Mouse (Mus musculus) layer of hippocampus, postnatal 25 days (tissue): ENCODE measurements around the gene Epor. TPM values are rescaled to one million over a fixed set of nuclear protein-coding genes. Genes with fewer than 3 reads are reported as not detected.

Experiments
- DNase-seq, 2 experiments: peaks; one replicate each; pipeline ENCODE4 v3.0.0; 2022; ENCODE audit warnings: mixed read lengths in 2 of 2, low spot score in 1 of 2; ENCODE audit errors: extremely low spot score in 1 of 2
- total RNA-seq, 2 experiments: library from RNA; stranded (reverse); gene quantifications; 2 replicates each; pipeline ENCODE4 v1.2.3; 2021

Epor gene
- 1 to 10 TPM; 7.3 to 9.5 TPM for total RNA-seq

DNA sequence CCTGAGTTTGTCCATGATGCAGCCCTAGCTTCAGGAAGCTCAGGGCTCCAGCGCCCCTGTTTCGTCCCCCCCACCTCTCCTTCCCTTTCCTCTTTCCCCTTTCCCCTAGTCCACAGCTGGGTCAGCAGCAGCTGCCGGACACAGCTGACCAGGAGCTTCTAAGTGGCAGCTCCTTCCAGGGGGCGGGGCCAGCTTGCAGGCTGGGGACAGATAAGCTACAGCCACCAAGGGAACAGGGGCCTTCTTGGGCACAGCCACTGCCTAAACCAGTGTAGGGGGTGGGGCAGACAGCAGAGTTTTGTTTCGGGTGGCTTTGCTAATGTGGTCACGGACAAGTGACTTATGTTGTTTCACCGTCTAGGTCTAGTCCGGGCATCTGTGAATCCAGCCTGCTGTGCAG lies at the start of gene Epor:
Gene Epor, minus strand, starts transcription at position 90 of the 400 bp plus-strand sequence.
- DNase-seq: no peak

DNA sequence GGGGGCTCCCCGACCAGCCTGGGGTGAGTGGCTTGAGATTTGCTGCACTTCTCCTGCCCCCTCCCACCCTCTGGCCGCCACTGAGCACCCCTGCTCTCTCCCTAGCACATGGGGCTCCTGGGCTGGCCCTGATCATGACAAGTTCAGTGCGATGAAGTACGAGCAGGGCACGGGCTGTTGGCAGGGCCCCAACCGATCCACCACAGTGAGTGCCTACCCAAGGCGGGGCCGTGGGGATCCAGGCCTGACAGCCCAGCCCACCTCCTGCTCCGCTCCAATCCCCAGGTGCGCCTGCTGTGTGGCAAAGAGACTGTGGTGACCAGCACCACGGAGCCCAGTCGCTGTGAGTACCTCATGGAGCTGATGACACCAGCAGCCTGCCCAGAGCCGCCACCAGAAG lies 49.4 kb upstream of the Epor start:
- DNase-seq: no peak

DNA sequence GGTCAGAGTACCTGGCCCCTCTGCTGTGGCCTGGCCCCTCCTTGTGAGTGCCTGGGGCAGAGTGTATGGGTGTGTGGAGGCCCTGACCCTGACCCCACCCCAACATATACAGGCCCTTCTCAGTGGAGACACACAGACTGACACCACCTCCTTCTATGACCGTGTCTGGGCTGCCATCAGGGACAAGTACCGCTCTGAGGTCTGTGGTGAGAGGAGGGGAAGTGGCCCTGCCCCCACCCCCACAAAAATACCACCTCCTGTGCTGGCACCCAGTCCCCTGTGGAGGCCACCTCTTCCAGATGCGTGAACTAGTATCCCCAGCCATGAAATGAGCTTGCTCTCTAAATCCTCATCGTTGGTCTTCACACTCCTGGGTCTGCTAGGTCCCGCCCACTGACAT lies 47.7 kb upstream of the Epor start:
- no peak for DNase-seq

DNA sequence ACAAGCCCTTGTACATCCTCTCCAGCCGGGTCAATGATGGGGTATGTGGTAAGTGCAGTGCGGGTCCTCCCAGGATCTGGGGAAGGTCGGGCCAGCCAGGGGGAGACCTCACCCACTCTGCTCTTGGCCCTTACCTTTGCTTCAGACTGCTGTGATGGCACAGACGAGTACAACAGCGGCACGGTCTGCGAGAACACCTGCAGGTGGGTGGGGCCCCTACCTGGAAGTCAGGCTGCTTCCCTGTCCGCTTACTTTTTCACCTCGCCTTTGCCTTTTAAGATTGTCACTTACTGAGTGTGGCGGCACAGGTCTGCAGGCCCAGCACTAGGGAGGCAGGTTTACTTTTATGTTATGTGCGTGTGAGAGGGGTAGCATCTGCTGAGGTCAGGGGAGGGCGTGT lies 41.2 kb upstream of the Epor start:
- no peak for DNase-seq

DNA sequence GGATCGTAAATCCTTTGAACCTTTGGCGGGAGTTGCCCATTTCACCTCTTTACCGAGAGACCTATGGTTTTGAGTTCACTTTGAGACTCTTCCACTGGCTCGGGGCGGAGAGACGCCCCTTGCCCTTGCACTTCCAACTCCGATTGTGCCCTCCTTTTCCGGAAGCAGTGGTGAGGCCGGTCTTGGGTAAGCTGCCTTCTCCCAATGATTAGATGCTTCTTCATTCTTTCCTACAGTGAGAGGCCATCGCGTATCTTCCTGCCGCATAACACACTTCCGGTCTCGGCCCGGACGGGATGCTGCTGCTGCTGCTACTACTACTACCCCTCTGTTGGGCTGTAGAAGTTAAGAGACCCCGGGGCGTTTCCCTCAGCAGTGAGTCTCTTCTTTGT lies 39.9 kb upstream of the Epor start:
- DNase-seq: no peak

DNA sequence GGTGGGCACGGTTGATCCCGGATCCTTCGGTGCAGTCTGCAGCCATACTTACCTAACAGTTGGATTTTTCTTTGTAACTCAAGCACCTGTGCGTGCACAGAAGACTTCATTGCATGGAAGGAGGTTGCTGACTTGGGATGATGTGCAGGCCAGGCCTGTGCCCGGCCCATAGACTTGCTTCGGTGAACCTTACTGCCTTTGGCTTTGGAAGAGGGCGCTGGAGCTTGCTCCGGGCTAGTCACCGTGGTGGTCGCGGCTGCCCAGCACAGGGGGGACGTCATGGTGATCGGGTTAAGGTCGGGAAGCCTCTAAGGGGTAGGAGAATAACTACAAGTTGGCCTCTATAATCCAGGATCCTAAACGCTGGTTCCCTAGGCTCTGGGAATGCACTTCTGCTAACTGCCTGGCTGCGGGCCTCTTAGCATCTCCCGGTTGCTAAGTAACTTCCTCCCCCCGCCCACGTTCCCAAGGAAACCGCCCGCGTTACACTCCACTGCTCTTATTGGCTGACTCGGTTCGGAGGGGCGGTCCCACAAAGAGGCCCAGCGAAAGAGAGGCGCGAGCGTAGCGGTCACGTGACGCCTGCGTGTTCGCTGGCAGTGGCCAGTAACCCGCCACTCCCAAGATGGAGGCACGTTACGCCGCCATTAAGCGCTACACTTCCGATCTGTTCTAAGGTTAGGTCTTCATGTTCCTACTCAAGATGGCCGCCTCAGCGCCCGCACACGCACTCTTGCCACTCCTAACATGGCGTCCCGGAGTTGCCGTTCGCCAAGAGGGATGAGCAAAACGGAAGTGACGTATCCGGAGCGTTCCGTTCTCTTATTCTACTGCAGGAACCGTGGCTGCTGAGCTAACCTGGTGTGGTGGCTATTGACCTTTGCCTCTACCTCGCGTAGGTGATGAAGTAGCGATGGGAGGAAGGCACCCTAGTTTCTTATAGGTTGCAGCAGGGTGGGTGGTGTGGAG lies 39.2 kb upstream of the Epor start, which contains the start of the genes Ccdc151 and Prkcsh:
Gene Ccdc151, minus strand, starts transcription at position 441 of the 969 bp plus-strand sequence.
Gene Prkcsh, plus strand, starts transcription at position 613 of the 969 bp plus-strand sequence.
- DNase-seq: peak; percentile 91 to 94

DNA sequence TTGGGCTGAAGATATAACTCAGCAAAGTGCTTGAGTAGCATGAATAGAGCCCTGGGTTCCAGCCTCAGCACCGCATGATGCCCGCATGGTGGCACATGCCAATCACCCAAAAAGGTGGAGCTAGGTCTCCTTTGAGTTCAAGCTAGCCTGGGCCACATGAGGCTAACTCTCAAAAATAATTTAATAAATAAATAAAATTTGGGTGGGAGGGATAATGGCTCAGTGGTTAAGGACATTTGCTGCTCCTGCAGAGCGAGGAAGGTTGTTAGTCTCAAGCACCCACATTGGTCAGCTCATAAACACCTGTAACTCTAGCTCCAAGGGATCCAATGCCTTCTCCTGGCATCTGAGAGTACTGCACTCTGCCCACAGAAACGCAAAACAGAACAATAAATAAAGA lies 38.3 kb upstream of the Epor start:
- no peak for DNase-seq

DNA sequence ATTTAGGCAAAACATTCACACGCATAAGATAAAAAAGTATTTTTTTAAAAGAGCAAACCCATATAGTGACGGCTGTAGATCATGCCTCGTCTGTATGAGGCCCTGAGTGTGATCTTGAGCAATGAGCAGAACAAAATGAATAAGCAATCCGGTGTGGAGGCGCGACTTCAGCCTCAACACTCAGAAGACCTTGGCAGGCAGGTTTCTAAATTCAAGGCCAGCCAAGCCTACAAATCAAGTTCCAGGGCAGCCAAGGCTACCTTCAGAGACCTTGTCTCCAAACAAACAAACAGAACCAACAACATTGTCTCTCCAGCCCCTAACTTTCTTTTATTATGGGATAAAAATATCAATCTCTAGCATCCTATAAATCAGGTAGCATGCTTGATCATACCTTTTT lies 37.0 kb upstream of the Epor start:
- DNase-seq: no peak

DNA sequence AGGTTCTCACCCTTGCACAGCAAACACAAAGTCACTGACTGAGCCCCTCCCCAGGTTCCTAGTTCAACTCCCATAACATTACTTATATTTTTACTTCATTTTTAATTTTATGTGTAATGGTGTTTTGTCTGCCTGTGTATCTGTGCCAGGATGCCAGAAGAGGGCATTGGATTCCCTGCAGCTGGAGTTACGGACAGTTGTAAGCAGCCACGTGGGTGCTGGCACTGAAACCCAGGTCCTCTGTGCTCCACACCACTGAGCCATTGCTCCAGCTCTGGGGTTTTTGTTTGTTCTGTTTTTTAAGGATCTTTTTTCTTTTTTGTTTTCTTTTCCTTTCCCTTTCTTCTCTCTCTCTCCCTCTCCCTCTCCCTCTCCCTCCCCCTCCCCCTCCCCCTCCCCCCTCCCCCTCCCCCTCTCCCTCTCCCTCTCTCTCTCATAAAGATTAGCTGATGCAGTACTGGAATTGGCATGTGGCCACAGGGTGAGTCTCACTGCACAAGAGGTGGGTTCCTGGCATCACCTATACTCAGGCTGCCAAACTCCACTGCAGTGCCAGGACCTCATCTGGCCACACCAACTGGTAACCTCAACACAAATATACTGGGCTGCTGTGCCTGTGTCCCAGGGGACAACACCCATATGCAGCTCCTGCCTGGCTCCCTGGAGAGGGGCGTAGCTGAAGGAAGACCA lies 33.0 kb upstream of the Epor start:
- DNase-seq: no peak

DNA sequence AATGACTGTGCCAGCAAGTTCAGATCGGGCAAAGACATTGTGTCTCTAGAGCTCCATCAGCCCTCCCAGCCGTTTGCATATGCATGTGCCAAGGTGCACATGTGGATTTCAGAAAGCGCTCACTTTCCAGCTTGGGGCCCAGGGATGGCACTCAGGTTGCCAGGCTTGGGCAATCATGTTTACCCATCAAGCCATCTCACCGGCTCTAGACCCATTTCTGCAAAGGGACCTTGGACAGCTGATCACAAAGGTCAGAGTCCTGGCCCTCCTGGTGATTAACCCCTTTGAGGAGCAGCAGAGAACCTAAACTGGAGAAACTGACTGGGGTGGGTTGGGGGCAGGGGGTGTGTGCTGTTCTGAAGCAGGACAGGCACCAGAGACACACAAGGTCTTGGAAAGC lies 28.9 kb upstream of the Epor start:
- no peak for DNase-seq

DNA sequence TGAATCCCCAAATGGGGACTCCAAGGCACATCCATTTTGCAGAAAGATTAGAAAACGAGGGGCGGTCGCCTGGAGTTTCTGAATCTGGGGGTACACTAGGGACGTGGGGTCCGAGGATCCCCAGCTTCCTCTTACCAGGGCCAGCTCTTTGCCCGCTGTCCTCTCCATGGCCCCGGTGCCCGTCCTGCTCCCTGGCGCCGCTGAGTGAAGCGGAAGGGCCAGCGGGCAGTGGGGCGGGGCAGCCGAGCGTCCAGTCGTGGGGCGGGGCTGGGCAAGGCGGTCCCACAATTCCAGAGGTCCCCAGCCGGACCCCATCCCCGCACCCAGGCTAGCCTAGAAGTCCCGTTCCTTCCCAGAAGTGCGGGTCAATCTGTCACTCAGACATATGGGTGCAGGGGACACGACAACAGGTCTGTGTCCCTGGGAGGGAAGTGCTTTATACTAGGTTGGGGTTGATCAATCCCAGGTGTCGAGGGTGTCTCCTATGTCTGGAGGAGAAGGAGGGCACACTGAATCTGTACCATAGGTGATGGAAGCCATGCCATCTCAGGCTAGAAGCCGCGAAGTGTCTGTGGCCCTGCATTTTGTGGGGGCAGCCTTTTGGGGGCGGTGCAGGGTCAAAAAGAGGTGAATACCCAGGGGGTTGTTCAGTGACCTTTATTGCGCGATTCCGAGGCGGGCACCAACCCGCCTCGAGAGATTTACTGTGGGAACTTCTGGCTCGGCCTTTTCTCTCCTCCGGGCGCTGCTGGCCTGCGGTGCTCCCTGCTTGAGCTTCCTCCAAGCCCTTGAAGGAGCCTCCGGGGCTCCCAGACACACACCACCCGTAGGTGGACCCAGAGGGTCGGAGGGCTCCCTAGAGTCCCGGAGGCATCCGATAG lies 26.2 kb upstream of the Epor start, which contains the start of gene Rgl3:
Gene Rgl3, minus strand, starts transcription at position 217 of the 881 bp plus-strand sequence.
- no peak for DNase-seq

DNA sequence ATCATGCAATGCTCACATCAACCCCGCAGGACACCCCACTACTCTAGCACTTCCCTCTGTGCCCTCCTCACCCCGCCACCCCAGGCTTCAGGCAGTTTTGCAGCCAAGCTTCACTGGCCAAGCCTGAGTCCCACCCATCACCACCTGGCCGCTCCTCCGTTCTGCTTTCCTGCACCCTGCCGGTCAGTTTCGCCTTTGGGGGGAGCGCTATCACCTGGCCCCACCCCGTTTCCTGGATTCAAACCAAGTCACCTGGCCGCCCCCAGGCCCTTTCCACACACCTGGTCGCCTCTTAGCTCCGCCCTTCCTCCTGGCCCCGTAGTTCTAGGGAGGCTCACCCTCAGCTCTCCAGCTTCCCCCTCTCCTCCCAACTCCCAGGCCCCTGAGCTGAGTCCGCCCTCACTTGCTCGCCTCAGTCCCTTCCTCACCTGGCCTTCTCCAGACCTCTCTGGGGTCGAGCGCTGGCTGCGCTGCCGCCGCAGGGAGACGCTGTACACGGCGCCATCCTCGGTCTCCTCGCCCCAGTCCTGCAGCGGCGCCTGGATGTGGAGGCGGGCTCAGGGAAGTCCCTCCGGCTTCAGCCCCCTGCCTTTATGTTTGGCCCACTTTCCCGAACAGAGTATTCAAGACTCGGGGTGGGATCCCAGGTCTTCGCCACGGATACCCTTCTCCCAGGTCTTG lies 25.3 kb upstream of the Epor start:
- no peak for DNase-seq

DNA sequence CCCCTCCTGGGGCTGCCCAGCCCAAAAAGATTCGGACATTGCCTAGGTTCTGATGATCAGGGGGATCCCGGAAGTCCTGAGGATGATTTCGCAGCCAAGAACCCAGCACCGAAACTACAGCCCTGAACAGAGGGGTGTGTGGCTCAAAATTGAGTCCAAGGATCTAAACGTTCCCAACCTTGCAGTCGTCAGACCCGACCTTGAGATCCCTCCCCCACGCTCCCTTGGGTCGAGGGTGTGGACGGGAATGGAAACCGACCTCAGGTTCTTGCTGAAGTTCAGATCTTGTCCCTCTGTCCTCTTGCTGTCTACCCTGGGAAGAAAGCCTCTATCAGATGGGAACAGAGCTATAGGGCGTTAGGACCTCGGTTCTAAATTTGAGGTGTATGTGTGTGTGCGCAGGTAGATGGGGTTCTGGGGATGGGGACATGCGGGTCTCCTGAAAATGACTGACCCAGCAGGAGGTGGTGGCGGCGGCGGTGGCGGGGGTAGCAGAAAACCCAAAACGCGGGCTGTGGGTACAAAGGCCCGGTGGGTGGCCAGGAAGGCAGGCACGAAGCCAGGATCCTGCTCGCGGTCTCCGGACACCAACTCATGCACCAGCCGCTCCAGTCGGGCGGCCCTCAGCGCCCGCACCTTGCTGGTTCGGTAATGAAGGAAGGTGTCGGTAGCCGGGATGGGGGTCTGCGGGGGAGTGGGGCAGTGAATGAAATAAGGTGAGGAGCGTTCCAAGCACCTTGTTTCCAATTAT lies 24.5 kb upstream of the Epor start:
- no peak for DNase-seq

DNA sequence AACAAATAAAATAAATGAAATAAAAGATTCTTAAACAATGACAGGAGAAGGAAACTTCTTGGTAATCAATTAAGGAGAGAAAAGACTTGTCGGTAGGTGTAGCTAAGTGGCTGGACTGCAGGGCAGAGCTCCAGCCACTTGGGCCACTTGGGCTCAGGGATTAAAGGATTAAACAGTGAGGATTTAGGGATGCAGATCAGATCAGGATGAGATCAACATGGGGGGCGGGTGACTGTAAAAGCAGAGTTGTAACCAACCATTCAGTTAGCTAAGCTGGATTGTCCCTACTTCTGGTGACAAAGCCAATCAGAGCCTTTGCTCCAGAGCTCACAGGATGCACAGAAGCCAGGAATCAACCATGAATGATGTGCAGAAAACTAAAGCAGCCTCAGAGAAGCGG lies 20.6 kb upstream of the Epor start:
- DNase-seq: no peak

DNA sequence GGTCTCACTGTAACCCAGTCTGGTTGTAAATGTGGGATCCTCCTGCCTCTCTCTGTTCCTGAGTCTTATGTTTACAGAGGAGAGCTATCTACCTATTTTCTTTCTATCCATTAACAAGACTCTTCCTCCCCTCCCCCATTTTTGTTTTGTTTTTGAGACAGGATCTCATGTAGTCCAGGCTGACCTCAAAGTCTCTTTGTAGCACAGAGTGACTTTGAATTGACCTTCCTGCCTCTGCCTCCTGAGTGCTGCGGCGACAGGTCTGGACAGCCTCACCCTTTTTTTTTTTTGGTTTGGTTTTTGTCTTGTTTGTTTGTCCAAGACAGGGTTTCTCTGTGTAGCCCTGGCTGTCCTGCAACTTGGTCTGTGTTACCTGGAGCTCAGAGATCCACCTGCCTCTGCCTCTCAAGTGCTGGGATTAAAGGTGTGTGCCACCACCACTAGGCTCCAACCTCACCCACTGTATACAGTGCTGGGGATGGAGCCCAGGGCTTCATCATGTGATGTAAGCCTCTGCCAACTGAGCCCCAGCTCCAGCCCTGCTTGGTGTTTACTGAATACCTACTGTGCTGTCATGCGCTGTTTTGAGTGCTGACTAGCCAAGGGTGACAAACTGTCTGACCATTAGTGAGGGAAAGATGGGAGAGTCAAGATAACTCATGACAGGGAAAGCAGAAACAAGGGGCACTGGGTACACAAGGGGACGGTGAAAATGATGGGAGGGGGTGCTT lies 15.3 kb upstream of the Epor start:
- no peak for DNase-seq

DNA sequence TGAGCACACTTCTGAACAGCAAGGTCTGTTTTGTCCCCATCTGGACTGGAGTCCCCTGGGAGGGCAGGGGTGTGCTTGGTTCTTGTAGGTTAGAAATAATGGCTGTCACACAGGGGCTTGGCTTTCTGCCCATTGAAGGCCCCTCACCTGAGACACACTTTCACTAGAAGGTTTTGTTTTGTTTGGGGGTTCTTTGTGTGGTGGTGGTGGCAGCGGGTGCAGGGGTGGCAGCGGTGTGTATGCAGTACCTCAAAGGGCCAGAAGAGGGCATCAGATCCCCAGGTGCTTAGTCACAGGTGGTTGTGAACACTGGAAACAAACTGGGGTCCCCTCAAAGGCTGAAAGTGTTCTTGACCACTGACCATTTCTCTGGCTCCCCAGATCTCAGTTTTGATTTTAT lies 14.7 kb upstream of the Epor start:
- peak in 1 of 2 experiments; percentile 40 for DNase-seq

DNA sequence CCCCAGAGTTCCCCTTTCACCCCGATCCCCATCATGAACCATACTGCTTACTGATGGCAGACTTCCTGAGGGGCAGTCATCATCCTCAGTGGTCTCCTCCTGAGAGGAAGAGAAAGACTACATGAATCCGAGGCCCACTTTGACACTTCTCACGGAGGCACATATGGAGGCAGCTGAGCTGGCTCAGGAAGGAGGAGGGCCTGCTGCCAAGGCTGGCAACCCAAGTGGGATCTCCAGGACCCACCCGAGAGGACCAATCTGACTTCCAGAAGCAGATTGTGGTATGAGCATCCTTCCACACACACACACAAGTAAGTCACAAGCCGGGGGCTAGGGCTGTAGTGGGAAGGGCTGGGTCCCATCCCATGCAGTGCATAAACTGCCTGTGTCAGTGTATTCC lies 14.0 kb upstream of the Epor start:
- DNase-seq: no peak

DNA sequence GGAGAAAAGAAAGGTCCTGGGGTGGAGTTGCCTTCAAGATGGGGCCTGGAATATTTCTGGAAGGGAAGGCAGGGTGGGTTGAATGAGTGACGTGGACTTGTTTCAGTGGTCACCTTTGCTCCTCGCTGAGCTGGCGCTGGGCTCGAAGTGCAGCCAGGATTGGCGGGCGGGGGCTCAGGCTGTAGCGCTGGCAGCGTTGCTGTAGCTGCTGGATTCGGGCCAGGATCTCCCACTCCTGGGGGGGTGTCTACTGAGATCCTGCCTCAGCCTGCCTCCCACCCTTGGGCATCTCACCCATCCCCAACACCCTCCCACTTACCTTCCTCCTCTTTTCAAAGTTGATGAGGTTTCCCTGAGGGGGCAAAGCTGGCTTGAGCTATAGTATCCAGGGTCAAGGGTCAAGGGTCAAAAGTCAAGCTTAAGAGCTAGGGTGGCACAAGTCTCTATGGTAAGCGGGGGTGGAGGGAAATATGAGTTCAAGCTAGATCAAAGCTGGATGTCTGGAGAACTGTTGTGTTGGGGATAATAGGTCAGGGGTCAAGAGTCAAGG lies 13.4 kb upstream of the Epor start:
- DNase-seq: no peak
